Mouse (Mus musculus) testis, adult 2 months (tissue): ENCODE results near the gene Fkbp8.

Experiments
- CTCF ChIP-seq: fragments of 200-500 bp; IDR thresholded peaks from 2 replicates; pipeline ENCODE4 v1.5.1; 2012; ENCODE audit warnings: low read depth, mild to moderate bottlenecking, inconsistent platforms, low read length, moderate library complexity; ENCODE audit not compliant: control insufficient read depth, insufficient read depth, insufficient replicate concordance
- POLR2A ChIP-seq: fragments of 200-500 bp; IDR thresholded peaks from 2 replicates; pipeline ENCODE4 v1.6.1; 2012; ENCODE audit warnings: low read depth, mild to moderate bottlenecking, inconsistent platforms, low read length, moderate library complexity; ENCODE audit not compliant: control insufficient read depth

DNA sequence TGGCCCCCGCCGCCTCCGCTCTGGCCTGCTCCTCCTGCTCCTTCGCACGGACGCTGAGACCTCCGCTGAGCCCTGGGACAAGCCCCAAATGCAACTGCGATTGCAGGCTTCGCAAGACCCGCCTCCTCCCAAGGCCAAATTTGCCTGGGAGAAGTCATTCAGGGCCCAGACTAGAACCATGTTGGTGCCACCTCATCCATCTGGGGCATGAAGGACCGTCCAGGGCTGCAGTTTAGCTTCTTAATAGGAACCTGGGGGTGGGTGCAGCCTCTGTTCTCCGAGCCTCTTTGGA lies 31.8 kb upstream of the Fkbp8 start:
- TF ChIP-seq POLR2A, result no peak
- no peak for TF ChIP-seq CTCF
